Mouse (Mus musculus) hindbrain, embryonic 10.5 days (tissue): Measurements from ENCODE around the gene Nrxn3. TPM values are rescaled to one million over a fixed set of nuclear protein-coding genes. Genes with fewer than 3 reads are reported as not detected.

Experiments
- DNase-seq: peaks from one replicate; pipeline ENCODE4 v3.0.0-alpha.2; 2017; ENCODE audit warnings: low spot score
- H3K27ac ChIP-seq: fragments of 300-500 bp; sonication (generic); 2 replicates; pipeline ENCODE4 v1.5.1; 2016; ENCODE audit warnings: mild to moderate bottlenecking, moderate library complexity
- H3K27me3 ChIP-seq: fragments of 300-500 bp; sonication (generic); 2 replicates; pipeline ENCODE4 v1.6.1; 2016; ENCODE audit warnings: mild to moderate bottlenecking; ENCODE audit not compliant: poor library complexity, insufficient read depth, severe bottlenecking
- H3K36me3 ChIP-seq: fragments of 300-500 bp; sonication (generic); 2 replicates; pipeline ENCODE4 v1.6.1; 2016; ENCODE audit warnings: mild to moderate bottlenecking, moderate library complexity
- H3K4me1 ChIP-seq: fragments of 300-500 bp; sonication (generic); replicated peaks from 2 replicates; pipeline ENCODE4 v1.6.1; 2016; ENCODE audit warnings: mild to moderate bottlenecking
- H3K4me3 ChIP-seq: fragments of 300-500 bp; sonication (generic); 2 replicates; pipeline ENCODE4 v1.5.1; 2016; ENCODE audit warnings: mild to moderate bottlenecking, moderate library complexity
- H3K9me3 ChIP-seq: fragments of 300-500 bp; sonication (generic); 2 replicates; pipeline ENCODE4 v1.6.1; 2016; ENCODE audit warnings: mild to moderate bottlenecking, moderate library complexity
- WGBS: fragments of 180-500 bp; shearing (Covaris S2); methylation state at CpG from one replicate; pipeline ENCODE4 v1.1.7; 2016; 5-methylcytosine and 5-hydroxymethylcytosine counted together
- polyA plus RNA-seq: library from polyadenylated mRNA; unstranded; fragments of >200 nt; fragmentation: Nextera tagmentation; extraction: Ambion mirVana; gene quantifications from 2 replicates; pipeline ENCODE4 v1.2.1, GENCODE M21; 2016

The Nrxn3 gene
- polyA plus RNA-seq, 1 experiment from 2014 or later = 23.5 TPM

GRCm38 (mm10) chr12:89933630-89934029 is 1211.0 kb downstream of the Nrxn3 start:
- Histone ChIP-seq H3K4me1 (no peaks in the 10 kb centered on the region), H3K9me3 (no peaks in the 10 kb centered on the region), H3K27ac (no peak overlapping the region), H3K27me3 (no peaks in the 10 kb centered on the region), H3K4me3 (no peak overlapping the region), H3K36me3 (no peaks in the 10 kb centered on the region)
- 94% methylated on average over 5 of the region's 5 CpGs for WGBS
- no peak for DNase-seq

- Histone ChIP-seq H3K9me3 (no peaks in the 10 kb centered on the region), H3K36me3 (no peaks in the 10 kb centered on the region), H3K27ac (no peak overlapping the region), H3K27me3 (no peaks in the 10 kb centered on the region), H3K4me1 (no peaks in the 10 kb centered on the region), H3K4me3 (no peak overlapping the region)
- 92% methylated on average over 2 of the region's 2 CpGs for WGBS
- DNase-seq = no peak
Measured at GRCm38 (mm10) chr12:89940746-89941145, 1218.1 kb downstream of the Nrxn3 start.

DNA sequence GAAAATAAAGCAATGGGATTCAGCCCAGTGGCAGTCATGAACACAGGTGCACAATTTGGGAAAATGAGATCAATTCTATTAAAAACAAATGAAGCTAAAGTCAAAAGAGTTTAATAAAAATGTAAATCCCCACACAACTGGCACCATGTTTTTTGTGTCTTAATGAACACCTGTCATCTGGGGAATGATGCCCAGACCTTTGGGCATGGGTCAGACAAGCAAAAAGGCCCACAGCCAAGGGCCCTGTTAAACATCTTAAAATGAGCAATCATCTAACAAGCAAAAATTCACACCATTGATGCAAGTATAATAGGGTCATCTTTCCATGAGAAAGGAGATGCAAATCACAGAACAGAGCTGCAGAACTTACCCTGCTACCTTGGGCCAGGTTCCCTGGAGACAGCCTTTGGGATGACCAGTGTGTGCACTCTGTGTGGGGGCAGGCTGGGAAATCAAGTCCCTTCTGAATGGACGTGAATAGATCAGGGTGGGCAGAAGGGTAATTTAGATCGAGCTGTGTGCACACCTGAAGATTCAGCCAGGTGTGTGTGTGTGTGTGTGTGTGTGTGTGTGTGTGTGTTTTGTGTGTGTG is 1223.3 kb downstream of the Nrxn3 start:
- Histone ChIP-seq H3K27ac (no peak overlapping the region), H3K36me3 (no peaks in the 10 kb centered on the region), H3K4me3 (no peak overlapping the region), H3K27me3 (no peaks in the 10 kb centered on the region), H3K4me1 (no peaks in the 10 kb centered on the region), H3K9me3 (no peaks in the 10 kb centered on the region)
- 78% methylated on average over 2 of the region's 2 CpGs for WGBS
- no peak for DNase-seq

GRCm38 (mm10) chr12:89946522-89946921 is 1223.8 kb downstream of the Nrxn3 start:
- Histone ChIP-seq H3K36me3 (no peaks in the 10 kb centered on the region), H3K27ac (no peak overlapping the region), H3K27me3 (no peaks in the 10 kb centered on the region), H3K4me1 (no peaks in the 10 kb centered on the region), H3K4me3 (no peak overlapping the region), H3K9me3 (no peaks in the 10 kb centered on the region)
- no peak for DNase-seq
- WGBS = 65% methylated on average over 5 of the region's 5 CpGs

GRCm38 (mm10) chr12:89953237-89953636 is 1230.6 kb downstream of the Nrxn3 start:
- no peak for DNase-seq
- Histone ChIP-seq H3K27me3 (no peaks in the 10 kb centered on the region), H3K27ac (no peak overlapping the region), H3K4me1 (no peaks in the 10 kb centered on the region), H3K4me3 (no peak overlapping the region), H3K9me3 (no peaks in the 10 kb centered on the region), H3K36me3 (no peaks in the 10 kb centered on the region)

DNA sequence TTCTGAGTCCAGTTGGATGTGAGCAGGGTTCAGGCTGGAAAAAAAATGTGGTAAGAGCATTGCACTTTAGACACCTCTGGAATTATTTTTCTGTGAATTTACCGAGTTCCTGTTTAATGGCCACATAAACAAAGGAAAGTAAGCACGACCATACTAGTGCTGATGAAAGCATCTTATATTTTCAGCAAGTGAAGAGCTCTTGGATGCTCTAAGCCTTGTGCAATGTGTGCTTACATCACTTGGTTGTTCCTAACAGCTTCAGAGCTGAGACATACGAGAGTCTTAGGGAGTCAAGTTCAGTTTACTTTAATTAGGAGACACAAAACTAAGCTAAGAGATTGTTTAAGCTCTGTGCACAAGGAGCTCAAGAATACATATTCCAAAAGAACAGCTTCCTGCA is 1231.0 kb downstream of the Nrxn3 start:
- no peak overlapping the region for H3K27ac ChIP-seq
- no peak for DNase-seq
- H3K9me3 ChIP-seq = no peaks in the 10 kb centered on the region
- H3K36me3 ChIP-seq = no peaks in the 10 kb centered on the region
- WGBS = 75% methylated on average over 3 of the region's 3 CpGs
- H3K4me1 ChIP-seq = no peaks in the 10 kb centered on the region
- H3K4me3 ChIP-seq = no peak overlapping the region
- H3K27me3 ChIP-seq = no peaks in the 10 kb centered on the region

DNA sequence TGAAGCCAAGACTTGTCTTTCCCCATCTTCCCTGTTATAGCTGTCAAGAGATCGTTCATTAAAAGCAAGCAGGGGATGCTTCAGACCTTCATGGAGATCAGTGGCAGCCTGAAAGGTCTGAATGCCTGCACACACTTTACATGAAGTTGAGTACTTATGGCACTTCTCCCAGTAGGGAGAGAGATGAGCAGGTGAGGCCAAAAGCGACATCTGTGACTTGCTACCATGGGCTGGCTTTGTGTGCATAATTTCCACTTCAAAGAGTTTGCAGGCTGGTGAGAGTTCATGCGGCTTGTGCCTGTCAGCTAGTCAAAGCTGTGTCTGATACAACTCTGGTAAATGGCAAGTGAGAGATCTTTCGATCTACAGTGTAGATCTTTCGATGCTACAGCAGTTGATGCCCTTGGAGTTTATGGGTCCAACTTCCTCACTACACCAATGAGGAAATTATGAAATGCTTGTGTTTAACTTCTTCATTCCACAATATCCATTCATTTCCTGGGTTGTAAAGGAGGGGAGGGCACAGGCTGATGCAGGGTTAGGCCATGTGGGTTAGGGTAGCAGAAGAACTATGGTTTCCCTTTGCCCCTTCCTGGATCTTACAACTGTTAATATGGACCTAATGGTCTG is 1231.9 kb downstream of the Nrxn3 start:
- no peaks in the 10 kb centered on the region for H3K4me1 ChIP-seq
- no peaks in the 10 kb centered on the region for H3K36me3 ChIP-seq
- 76% methylated on average over 5 of the region's 5 CpGs for WGBS
- H3K27me3 ChIP-seq = no peaks in the 10 kb centered on the region
- DNase-seq = no peak
- no peak overlapping the region for H3K4me3 ChIP-seq
- H3K27ac ChIP-seq = no peak overlapping the region
- H3K9me3 ChIP-seq = no peaks in the 10 kb centered on the region

- no peaks in the 10 kb centered on the region for H3K9me3 ChIP-seq
- H3K27ac ChIP-seq = no peak overlapping the region
- 89% methylated on average over 1 of the region's 1 CpGs for WGBS
- no peak for DNase-seq
- no peaks in the 10 kb centered on the region for H3K27me3 ChIP-seq
- no peak overlapping the region for H3K4me3 ChIP-seq
- no peaks in the 10 kb centered on the region for H3K36me3 ChIP-seq
- no peaks in the 10 kb centered on the region for H3K4me1 ChIP-seq
Measured at GRCm38 (mm10) chr12:89963073-89963472, 1240.4 kb downstream of the Nrxn3 start.

DNA sequence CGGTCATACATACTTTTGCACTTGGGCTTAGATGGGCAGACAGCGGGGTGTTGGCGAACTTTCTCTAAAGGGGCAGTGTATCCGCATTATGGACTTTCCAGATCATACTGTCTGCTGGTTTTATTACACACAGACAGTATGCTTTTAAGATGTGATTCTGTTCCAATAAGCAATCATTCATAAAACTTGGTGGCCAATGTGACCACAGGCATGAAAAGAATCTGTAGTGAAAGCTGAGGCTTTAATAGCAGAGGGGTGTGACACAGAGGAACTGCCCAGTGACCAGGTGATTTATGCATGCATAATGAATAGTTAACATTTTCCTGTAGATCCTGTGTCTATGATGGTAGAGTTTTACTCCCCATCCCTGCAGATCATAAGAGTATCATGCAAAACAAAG is 1254.0 kb downstream of the Nrxn3 start:
- 97% methylated on average over 4 of the region's 4 CpGs for WGBS

DNA sequence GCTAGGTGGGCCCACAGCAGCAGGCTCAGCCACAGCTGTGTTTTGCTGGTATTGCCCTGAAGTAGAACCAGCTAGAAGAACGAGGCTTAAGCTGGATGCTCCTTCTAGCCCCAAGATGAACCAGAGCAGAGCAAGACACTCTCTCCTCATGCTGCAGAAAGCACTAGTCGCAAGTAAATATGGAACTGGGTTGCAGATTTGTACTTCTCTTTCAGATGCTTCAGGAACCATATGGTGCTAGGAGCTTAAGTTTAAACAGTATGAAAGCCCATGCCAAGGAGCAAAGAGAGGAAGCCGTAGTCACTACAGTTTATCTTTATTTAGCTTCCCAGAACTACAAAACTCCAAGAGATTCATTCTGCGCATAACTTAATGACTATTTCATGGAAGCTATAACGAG is 1254.8 kb downstream of the Nrxn3 start:
- Histone ChIP-seq H3K4me1 (no peaks in the 10 kb centered on the region), H3K9me3 (no peaks in the 10 kb centered on the region), H3K4me3 (no peak overlapping the region), H3K27me3 (no peaks in the 10 kb centered on the region), H3K36me3 (no peaks in the 10 kb centered on the region), H3K27ac (no peak overlapping the region)
- no peak for DNase-seq
- WGBS = 87% methylated on average over 5 of the region's 5 CpGs

More for the DNA sequence above, 1254.0 kb downstream of the Nrxn3 start:
- Histone ChIP-seq H3K4me1 (no peaks in the 10 kb centered on the region), H3K9me3 (no peaks in the 10 kb centered on the region), H3K36me3 (no peaks in the 10 kb centered on the region), H3K27me3 (no peaks in the 10 kb centered on the region), H3K4me3 (no peak overlapping the region), H3K27ac (no peak overlapping the region)
- DNase-seq = no peak

DNA sequence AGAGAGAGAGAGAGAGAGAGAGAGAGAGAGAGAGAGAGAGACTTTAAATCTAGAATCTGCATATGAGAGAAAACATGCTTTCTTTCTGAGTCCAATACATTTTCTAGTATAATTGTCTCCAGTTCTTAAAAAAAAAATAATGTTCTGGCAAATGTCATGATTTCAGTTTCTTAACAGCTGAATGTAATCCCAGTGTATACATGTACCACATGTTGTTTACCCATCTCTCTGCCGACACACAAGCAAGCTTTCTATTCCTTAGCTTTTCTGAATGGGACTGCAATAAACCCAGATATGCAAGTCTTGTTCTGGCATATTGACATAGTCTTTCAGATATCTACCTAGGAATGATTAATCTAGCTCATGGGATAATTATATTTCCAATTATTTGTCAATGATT is 1256.5 kb downstream of the Nrxn3 start:
- H3K27me3 ChIP-seq = no peaks in the 10 kb centered on the region
- 91% methylated on average over 1 of the region's 1 CpGs for WGBS
- H3K4me3 ChIP-seq = no peak overlapping the region
- no peaks in the 10 kb centered on the region for H3K9me3 ChIP-seq
- H3K4me1 ChIP-seq = no peaks in the 10 kb centered on the region
- DNase-seq = no peak
- H3K27ac ChIP-seq = no peak overlapping the region
- H3K36me3 ChIP-seq = no peaks in the 10 kb centered on the region

DNA sequence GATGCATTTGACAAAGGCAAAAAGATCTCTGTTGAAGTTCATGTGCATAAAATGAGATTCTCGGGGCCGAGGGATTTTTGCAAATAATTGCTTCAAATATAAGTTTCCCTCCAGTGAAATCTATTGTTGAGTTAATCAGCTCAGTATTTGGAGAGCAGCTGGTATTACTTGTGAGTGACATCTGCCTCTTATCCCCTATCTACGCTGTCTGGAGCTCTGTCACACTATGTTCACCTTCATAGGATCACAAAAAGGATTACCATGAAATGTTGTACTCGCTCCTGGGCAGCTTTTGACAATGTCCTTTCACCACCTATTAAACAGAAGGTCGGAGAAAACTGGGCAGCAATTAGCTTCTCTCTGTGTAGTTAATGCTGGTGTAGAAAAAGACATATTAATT is 1259.8 kb downstream of the Nrxn3 start:
- no peaks in the 10 kb centered on the region for H3K4me1 ChIP-seq
- no peaks in the 10 kb centered on the region for H3K36me3 ChIP-seq
- H3K27ac ChIP-seq = no peak overlapping the region
- no peaks in the 10 kb centered on the region for H3K27me3 ChIP-seq
- DNase-seq = no peak
- no peaks in the 10 kb centered on the region for H3K9me3 ChIP-seq
- no peak overlapping the region for H3K4me3 ChIP-seq
- 76% methylated on average over 5 of the region's 5 CpGs for WGBS

DNA sequence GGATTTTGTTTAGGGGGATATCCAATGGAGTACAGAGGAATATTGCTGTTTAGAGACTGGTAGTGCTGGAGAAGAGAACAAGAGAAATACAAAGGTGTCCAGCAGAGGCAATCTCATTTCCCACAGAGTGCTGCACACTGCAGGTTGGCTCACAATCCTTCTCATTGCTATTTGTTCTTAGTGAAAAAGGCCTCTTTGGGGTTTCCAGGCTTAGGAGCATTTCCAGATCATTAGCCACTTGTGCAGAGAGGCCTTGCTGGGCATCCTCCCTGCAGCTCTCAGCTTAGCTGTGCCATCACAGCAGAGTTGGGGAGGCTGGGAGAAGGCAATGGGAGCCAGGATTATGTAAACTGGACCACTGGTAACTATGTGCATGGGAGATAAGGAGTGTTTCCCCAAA is 1260.7 kb downstream of the Nrxn3 start:
- no peak for DNase-seq
- Histone ChIP-seq H3K9me3 (no peaks in the 10 kb centered on the region), H3K36me3 (no peaks in the 10 kb centered on the region), H3K27me3 (no peaks in the 10 kb centered on the region), H3K27ac (no peak overlapping the region), H3K4me1 (no peaks in the 10 kb centered on the region), H3K4me3 (no peak overlapping the region)

GRCm38 (mm10) chr12:89986219-89986618 is 1263.5 kb downstream of the Nrxn3 start:
- Histone ChIP-seq H3K27me3 (no peaks in the 10 kb centered on the region), H3K36me3 (no peaks in the 10 kb centered on the region), H3K4me3 (no peak overlapping the region), H3K9me3 (no peaks in the 10 kb centered on the region), H3K27ac (no peak overlapping the region), H3K4me1 (no peaks in the 10 kb centered on the region)
- WGBS = 74% methylated on average over 6 of the region's 6 CpGs
- DNase-seq = no peak
